Mouse (Mus musculus) CH12.LX (cell line): Measurements from ENCODE around the gene Gm49380.

Experiments
- CHD1 ChIP-seq: IDR thresholded peaks from 2 replicates; pipeline ENCODE4 v1.6.1; 2012; ENCODE audit warnings: low read depth, low read length, improper control_type of control experiment, inconsistent platforms
- CHD2 ChIP-seq: IDR thresholded peaks from 2 replicates; pipeline ENCODE4 v1.6.1; 2011; ENCODE audit warnings: low read length, improper control_type of control experiment
- CTCF ChIP-seq, 2 experiments: IDR thresholded peaks in 1 of 2; conservative IDR thresholded peaks in 1 of 2; 2 replicates each; pipeline ENCODE4 v1.5.1; 2011 to 2012; ENCODE audit warnings: low read depth in 2 of 2, low read length in 2 of 2, improper control_type of control experiment in 1 of 2, inconsistent platforms in 1 of 2, mild to moderate bottlenecking in 1 of 2, moderate library complexity in 1 of 2
- EP300 ChIP-seq: IDR thresholded peaks from 2 replicates; pipeline ENCODE4 v1.6.1; 2011; ENCODE audit warnings: low read length, improper control_type of control experiment
- MAFK ChIP-seq: IDR thresholded peaks from 2 replicates; pipeline ENCODE4 v1.6.1; 2011; ENCODE audit warnings: low read length, improper control_type of control experiment; ENCODE audit not compliant: insufficient replicate concordance
- MAX ChIP-seq: IDR thresholded peaks from 2 replicates; pipeline ENCODE4 v1.6.1; 2011; ENCODE audit warnings: low read length, improper control_type of control experiment
- MEF2A ChIP-seq: IDR thresholded peaks from 2 replicates; pipeline ENCODE4 v1.6.1; 2014; ENCODE audit warnings: low read depth, mild to moderate bottlenecking, inconsistent platforms, low read length, improper control_type of control experiment, borderline replicate concordance
- MXI1 ChIP-seq: IDR thresholded peaks from 2 replicates; pipeline ENCODE4 v1.6.1; 2011; ENCODE audit warnings: mild to moderate bottlenecking, low read depth, low read length, improper control_type of control experiment
- MYC ChIP-seq: IDR thresholded peaks from 2 replicates; pipeline ENCODE4 v1.6.1; 2011; ENCODE audit warnings: low read depth, mild to moderate bottlenecking, improper control_type of control experiment, low read length
- NRF1 ChIP-seq: IDR thresholded peaks from 2 replicates; pipeline ENCODE4 v1.6.1; 2014; ENCODE audit warnings: low read depth, mild to moderate bottlenecking, inconsistent platforms, low read length, improper control_type of control experiment, moderate library complexity
- POLR2A ChIP-seq: IDR thresholded peaks from 2 replicates; pipeline ENCODE4 v1.6.1; 2011; ENCODE audit warnings: low read depth, mild to moderate bottlenecking, improper control_type of control experiment, low read length
- SIN3A ChIP-seq: IDR thresholded peaks from 2 replicates; pipeline ENCODE4 v1.6.1; 2012; ENCODE audit warnings: low read length, improper control_type of control experiment, inconsistent platforms
- SMC3 ChIP-seq: IDR thresholded peaks from 2 replicates; pipeline ENCODE4 v1.6.1; 2011; ENCODE audit warnings: low read depth, low read length, improper control_type of control experiment
- TCF12 ChIP-seq: IDR thresholded peaks from 2 replicates; pipeline ENCODE4 v1.6.1; 2014; ENCODE audit warnings: low read depth, mild to moderate bottlenecking, inconsistent platforms, low read length, improper control_type of control experiment

DNA sequence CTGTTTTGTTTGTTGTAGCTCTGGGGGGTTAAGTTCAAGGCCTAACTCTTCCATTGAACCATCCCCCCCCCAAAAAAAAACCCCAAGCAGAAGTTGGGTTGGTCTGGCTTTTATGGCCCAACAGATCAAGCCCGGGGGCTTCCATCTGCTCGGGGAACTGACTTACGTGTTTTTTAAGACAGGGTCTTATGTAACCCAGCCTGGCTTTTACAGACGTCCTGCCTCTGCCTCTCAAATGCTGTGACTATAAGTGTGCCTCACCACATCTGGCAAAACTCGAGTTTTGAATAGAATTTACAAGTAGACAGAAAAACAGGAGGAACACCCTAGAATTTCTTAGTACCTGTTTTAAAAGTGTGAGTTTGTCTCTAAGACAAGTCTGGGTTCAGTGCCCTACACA lies 31.7 kb downstream of the Gm49380 start:
- no peak for TF ChIP-seq CHD2
- no peak for TF ChIP-seq CTCF (conservative IDR thresholded peaks at IDR 0.05 in 1 of 2, IDR thresholded peaks at IDR 0.05 in 1 of 2; ENCODE audit: low read depth in 2 of 2, low read length in 2 of 2)
- no peak for TF ChIP-seq POLR2A
- no peak for TF ChIP-seq MAX
- no peak for TF ChIP-seq TCF12
- TF ChIP-seq EP300: no peak
- TF ChIP-seq MYC: no peak
- no peak for TF ChIP-seq SIN3A
- TF ChIP-seq SMC3: no peak
- no peak for TF ChIP-seq MXI1
- no peak for TF ChIP-seq MEF2A
- no peak for TF ChIP-seq MAFK
- no peak for TF ChIP-seq NRF1
- no peak for TF ChIP-seq CHD1
